Comparison of ENCODE assay signal across 8 mouse cellular contexts in the genomic region with DNA sequence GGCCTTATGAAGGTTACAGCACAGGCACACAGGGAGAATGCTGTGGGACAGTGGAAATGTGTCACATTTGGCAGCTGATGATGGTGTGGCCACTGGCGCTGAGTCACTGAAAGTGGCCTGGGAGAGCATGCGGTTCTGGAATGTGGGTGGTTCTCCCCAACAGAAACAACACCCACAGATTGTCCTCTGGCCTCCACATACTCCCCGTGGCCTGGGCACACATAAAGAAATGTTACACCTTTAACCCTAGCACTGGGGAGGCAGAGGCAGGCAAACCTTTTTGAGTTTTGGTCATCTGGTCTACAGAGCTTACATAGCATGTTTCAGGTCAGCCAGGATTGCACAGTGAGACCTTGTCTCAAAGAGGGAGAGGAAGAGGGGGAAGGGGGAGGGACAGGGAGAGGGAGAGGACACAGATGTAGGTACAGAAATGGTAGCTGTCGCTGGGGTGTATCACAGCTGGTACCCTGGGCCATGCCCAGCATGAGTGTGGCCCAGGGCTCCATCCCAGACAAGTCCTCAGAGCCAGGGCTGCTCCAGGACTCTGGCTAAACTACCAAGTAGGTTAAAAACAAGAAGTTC.
A peak's percentile ranks its signal among the peaks of the same experiment; 100 is the strongest.
DNase-seq lines count a peak whose midpoint lies in the region; ATAC-seq and TF ChIP-seq lines count a peak whose summit lies in the region.

No protein-coding gene starts in this region.

- H3K27ac ChIP-seq in CH12.LX (ENCODE audit: insufficient read depth, low read depth) = no peak overlapping the region
- H3K27ac ChIP-seq in kidney, embryonic 16.5 days (ENCODE audit: low read length) = peak overlapping the region; percentile 94

- no peaks in the 10 kb centered on the region for H3K79me2 ChIP-seq in CH12.LX (replicated peaks; ENCODE audit: control insufficient read depth, extremely low read depth, insufficient read depth, poor library complexity, severe bottlenecking)

- peaks cover 26% of the 10 kb centered on the region for H3K27me3 ChIP-seq in CH12.LX (replicated peaks)
- no peaks in the 10 kb centered on the region for H3K27me3 ChIP-seq in kidney, embryonic 16.5 days (ENCODE audit: insufficient read depth, low read length)

- WGBS in kidney, embryonic 16.5 days = 43% methylated on average over 4 of the region's 4 CpGs

- no peak for TF ChIP-seq RAD21 in CH12.LX (IDR thresholded peaks at IDR 0.05; ENCODE audit: low read depth, low read length)

- ATAC-seq in kidney, embryonic 16.5 days (ENCODE audit: low FRiP score, low TSS enrichment) = peak; percentile 52

- H3K9ac ChIP-seq in CH12.LX (ENCODE audit: insufficient read depth, low read depth) = no peak overlapping the region
- peak overlapping the region; percentile 53 for H3K9ac ChIP-seq in kidney, embryonic 16.5 days (replicated peaks; ENCODE audit: low read length)

- H3K36me3 ChIP-seq in CH12.LX (replicated peaks in 1 of 2; ENCODE audit: control insufficient read depth in 1 of 2, insufficient read depth in 1 of 2, low read length in 1 of 2) = no peaks in the 10 kb centered on the region
- H3K36me3 ChIP-seq in kidney, embryonic 16.5 days (ENCODE audit: insufficient read depth, low read length) = no peaks in the 10 kb centered on the region

- dilution Hi-C loops in CH12.LX (cut with MboI; ENCODE audit: extremely low pct_ligation_motif_present, extremely low pct_unique_long_range_greater_than_20kb, low sequenced_read_pairs) = no loop called here

- no peak for TF ChIP-seq EP300 in CH12.LX (IDR thresholded peaks at IDR 0.05; ENCODE audit: low read length)

- DNase-seq in CH12.LX (ENCODE audit: extremely low read depth) = no peak
- DNase-seq in adrenal gland, postnatal 25 days = peak; percentile 55
- peak; percentile 69 to 83 for DNase-seq in heart, adult 9 months (ENCODE audit: low spot score in 2 of 2)
- peak; percentile 49 for DNase-seq in neural tube, embryonic 10.5 days (ENCODE audit: extremely low spot score, low spot score)
- DNase-seq in cerebellum, postnatal 36 days = no peak
- no peak for DNase-seq in testis, postnatal 10 days (ENCODE audit: low spot score)
- no peak for DNase-seq in frontal cortex, postnatal 14 days (ENCODE audit: low spot score in 2 of 2)

- no peak for TF ChIP-seq POLR2A in CH12.LX (IDR thresholded peaks at IDR 0.05; ENCODE audit: low read depth, low read length)

- H3K4me3 ChIP-seq in CH12.LX (replicated peaks in 1 of 3; ENCODE audit: low read depth in 2 of 3, low read length in 2 of 3, poor library complexity in 1 of 3) = no peak overlapping the region
- H3K4me3 ChIP-seq in kidney, embryonic 16.5 days (ENCODE audit: low read length) = no peak overlapping the region

- TF ChIP-seq CTCF in CH12.LX (conservative IDR thresholded peaks at IDR 0.05 in 1 of 2, IDR thresholded peaks at IDR 0.05 in 1 of 2; ENCODE audit: low read depth in 2 of 2, low read length in 2 of 2) = no peak

- 0 out of 2 replicates have a peak overlapping the region, but pooled peaks have one; percentile 7 for H3K4me2 ChIP-seq in CH12.LX (ENCODE audit: insufficient read depth, low read depth, poor library complexity, severe bottlenecking)
- no peak overlapping the region for H3K4me2 ChIP-seq in kidney, embryonic 16.5 days (replicated peaks; ENCODE audit: low read depth, low read length)

- in situ Hi-C loops in CH12.LX (cut with MboI; ENCODE audit: low pct_ligation_motif_present, low pct_unique_long_range_greater_than_20kb, low sequenced_read_pairs) = no loop called here

- H3K9me3 ChIP-seq in CH12.LX (replicated peaks; ENCODE audit: low read length) = peaks cover 9% of the 10 kb centered on the region
- H3K9me3 ChIP-seq in kidney, embryonic 16.5 days (ENCODE audit: low read length) = peaks cover 6% of the 10 kb centered on the region; the same call in 1 of the 2 replicates

- peaks cover 10 to 17% of the 10 kb centered on the region in 2 experiments for H3K4me1 ChIP-seq in CH12.LX (ENCODE audit: control insufficient read depth in 1 of 2, insufficient read depth in 2 of 2)
- peaks cover 23% of the 10 kb centered on the region for H3K4me1 ChIP-seq in kidney, embryonic 16.5 days (ENCODE audit: insufficient read depth, low read length)

TF ChIP-seq in CH12.LX, 34 proteins besides CTCF, POLR2A, EP300 and RAD21:
- TF ChIP-seq USF1 (IDR thresholded peaks at IDR 0.05; ENCODE audit: low read depth, low read length) = no peak
- 0 out of 2 replicates have a peak, but pooled peaks have one; percentile 18 for TF ChIP-seq TCF12 (IDR thresholded peaks at IDR 0.05; ENCODE audit: low read depth, low read length)
- no peak for TF ChIP-seq ZNF384 (IDR thresholded peaks at IDR 0.05; ENCODE audit: low read depth, low read length)

Comparison
In these comparisons a context has a peak if more than half of its experiments do, and no peak if none do; other contexts are left out.
1. DNase-seq: peak in adrenal gland, postnatal 25 days (single experiment), heart, adult 9 months (2 of 2) and neural tube, embryonic 10.5 days (single experiment); none in CH12.LX (single experiment), cerebellum, postnatal 36 days (0 of 2), testis, postnatal 10 days (single experiment) and frontal cortex, postnatal 14 days (0 of 2).